Mouse (Mus musculus): ENCODE measurements around the gene Mgat4a. TPM values are rescaled to one million over a fixed set of nuclear protein-coding genes. Genes with fewer than 3 reads are reported as not detected.
"Not testable (repeated sequence)": the region's sequence is repeated elsewhere in the genome, so short reads cannot be mapped to it uniquely, and the experiment has no call there.

The Mgat4a gene
- total and polyA plus RNA-seq, 2 experiments from 2014 or later = 8.2 to 23.4 TPM

- H3K36me3 ChIP-seq (ENCODE audit: insufficient read depth) = no peaks in the 10 kb centered on the region
- no peaks in the 10 kb centered on the region for H3K4me1 ChIP-seq (ENCODE audit: insufficient read depth)
- 73% methylated on average over 10 of the region's 10 CpGs for WGBS
- no peak for DNase-seq
- no peak overlapping the region for H3K4me2 ChIP-seq (ENCODE audit: low read depth)
- no peak overlapping the region for H3K27ac ChIP-seq (ENCODE audit: low read depth, low read length)
- no peaks in the 10 kb centered on the region for H3K27me3 ChIP-seq (ENCODE audit: insufficient read depth, low read length)
- no peak for TF ChIP-seq CTCF (IDR thresholded peaks at IDR 0.05; ENCODE audit: low read depth)
- no peak for ATAC-seq
- H3K9ac ChIP-seq = no peak overlapping the region
- no peak overlapping the region for H3K4me3 ChIP-seq (ENCODE audit: low read depth, low read length)
- peaks cover 6% of the 10 kb centered on the region; the same call in 1 of the 2 replicates for H3K9me3 ChIP-seq (ENCODE audit: low read length)
These were observed 36.0 kb downstream of the Mgat4a start for GRCm38 (mm10) chr1:37504716-37505347.

- ATAC-seq (no peak), DNase-seq (no peak)
- H3K36me3 ChIP-seq (ENCODE audit: insufficient read depth) = no peaks in the 10 kb centered on the region
- no peak overlapping the region for H3K27ac ChIP-seq (ENCODE audit: low read depth, low read length)
- TF ChIP-seq CTCF (IDR thresholded peaks at IDR 0.05; ENCODE audit: low read depth) = no peak
- peaks cover 6% of the 10 kb centered on the region; the same call in 1 of the 2 replicates for H3K9me3 ChIP-seq (ENCODE audit: low read length)
- no peaks in the 10 kb centered on the region for H3K4me1 ChIP-seq (ENCODE audit: insufficient read depth)
- no peak overlapping the region for H3K9ac ChIP-seq
- 77% methylated on average over 4 of the region's 4 CpGs for WGBS
- H3K4me3 ChIP-seq (ENCODE audit: low read depth, low read length) = no peak overlapping the region
- no peak overlapping the region for H3K4me2 ChIP-seq (ENCODE audit: low read depth)
- no peaks in the 10 kb centered on the region for H3K27me3 ChIP-seq (ENCODE audit: insufficient read depth, low read length)
These were observed 37.2 kb downstream of the Mgat4a start for GRCm38 (mm10) chr1:37503656-37504055.

DNA sequence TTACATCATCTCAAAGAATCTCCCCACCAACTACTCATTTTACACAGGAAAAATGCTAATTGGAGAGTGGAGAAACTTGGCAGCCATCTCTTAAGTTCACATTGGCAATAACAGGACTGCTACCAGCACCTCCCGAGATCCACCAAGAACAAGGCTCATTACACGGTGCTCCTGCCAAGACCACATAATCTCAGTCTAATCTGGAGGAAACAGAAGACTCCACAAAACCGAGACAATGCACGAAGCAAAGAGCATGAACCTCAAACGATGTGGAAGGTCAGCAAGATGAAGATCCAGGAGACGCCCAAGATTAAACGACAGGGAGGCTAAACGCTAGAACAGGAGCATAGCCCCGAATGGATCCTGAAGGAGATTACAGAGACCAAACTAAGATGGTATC lies 38.5 kb downstream of the Mgat4a start:
- ATAC-seq = no peak

GRCm38 (mm10) chr1:37500723-37501122 lies 40.1 kb downstream of the Mgat4a start:
- WGBS = 55% methylated on average over 8 of the region's 8 CpGs
- H3K4me1 ChIP-seq (ENCODE audit: insufficient read depth) = no peaks in the 10 kb centered on the region
- no peak for TF ChIP-seq CTCF (IDR thresholded peaks at IDR 0.05; ENCODE audit: low read depth)
- H3K36me3 ChIP-seq (ENCODE audit: insufficient read depth) = no peaks in the 10 kb centered on the region
- no peak overlapping the region for H3K9ac ChIP-seq
- H3K4me3 ChIP-seq (ENCODE audit: low read depth, low read length) = no peak overlapping the region
- H3K4me2 ChIP-seq (ENCODE audit: low read depth) = no peak overlapping the region
- no peaks in the 10 kb centered on the region for H3K9me3 ChIP-seq (ENCODE audit: low read length)
- ATAC-seq (no peak), DNase-seq (no peak)
- no peaks in the 10 kb centered on the region for H3K27me3 ChIP-seq (ENCODE audit: insufficient read depth, low read length)
- no peak overlapping the region for H3K27ac ChIP-seq (ENCODE audit: low read depth, low read length)

More for the DNA sequence above, 38.5 kb downstream of the Mgat4a start:
- Histone ChIP-seq H3K4me1 (ENCODE audit: insufficient read depth) (no peaks in the 10 kb centered on the region), H3K9me3 (ENCODE audit: low read length) (peaks cover 6% of the 10 kb centered on the region; the same call in 1 of the 2 replicates), H3K4me3 (ENCODE audit: low read depth, low read length) (no peak overlapping the region), H3K4me2 (ENCODE audit: low read depth) (no peak overlapping the region), H3K9ac (no peak overlapping the region), H3K27me3 (ENCODE audit: insufficient read depth, low read length) (no peaks in the 10 kb centered on the region), H3K36me3 (ENCODE audit: insufficient read depth) (no peaks in the 10 kb centered on the region), H3K27ac (ENCODE audit: low read depth, low read length) (no peak overlapping the region)
- no peak for TF ChIP-seq CTCF (IDR thresholded peaks at IDR 0.05; ENCODE audit: low read depth)
- no peak for DNase-seq
- WGBS = 67% methylated on average over 9 of the region's 9 CpGs

DNA sequence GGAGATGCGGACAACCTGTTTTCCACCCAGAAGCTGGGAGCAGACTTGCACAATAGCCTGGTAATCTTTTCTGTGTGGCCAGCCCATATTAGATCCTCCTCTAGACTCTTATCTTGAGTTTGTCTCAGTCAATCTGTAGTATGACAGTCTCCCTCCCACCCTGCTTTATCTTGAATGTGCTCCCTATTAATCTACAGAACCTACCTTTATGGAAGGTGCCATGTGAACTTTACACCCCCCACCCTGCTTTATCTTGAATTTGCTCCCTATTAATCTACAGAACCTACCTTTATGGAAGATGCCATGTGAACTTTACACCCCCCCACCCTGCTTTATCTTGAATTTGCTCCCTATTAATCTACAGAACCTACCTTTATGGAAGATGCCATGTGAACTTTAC lies 41.4 kb downstream of the Mgat4a start:
- not testable (repeated sequence) for ATAC-seq; H3K27ac ChIP-seq (ENCODE audit: low read depth, low read length); H3K9ac ChIP-seq; H3K4me1 ChIP-seq (ENCODE audit: insufficient read depth); H3K27me3 ChIP-seq (ENCODE audit: insufficient read depth, low read length); H3K4me2 ChIP-seq (ENCODE audit: low read depth); H3K9me3 ChIP-seq (ENCODE audit: low read length); H3K4me3 ChIP-seq (ENCODE audit: low read depth, low read length); H3K36me3 ChIP-seq (ENCODE audit: insufficient read depth); DNase-seq
- 96% methylated on average over 1 of the region's 1 CpGs for WGBS

DNA sequence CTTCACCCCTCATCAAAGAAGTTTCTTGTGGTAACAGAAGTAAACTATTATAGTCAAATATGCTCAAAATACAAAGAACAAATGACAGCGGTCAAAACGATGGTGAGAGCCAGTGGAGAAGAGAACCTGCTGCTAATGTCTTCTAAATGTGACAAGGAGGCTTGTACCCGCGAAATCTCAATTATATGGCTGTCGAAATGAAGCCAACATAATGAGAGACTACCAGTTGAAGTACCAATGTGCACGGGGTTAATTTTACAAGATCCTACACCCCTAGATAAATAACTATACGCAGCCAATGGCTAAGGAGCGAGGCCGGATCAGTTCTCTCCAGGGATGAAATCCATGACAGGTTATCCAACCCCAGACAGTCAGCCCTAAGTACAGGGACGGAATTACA lies 41.9 kb downstream of the Mgat4a start:
- Histone ChIP-seq H3K9me3 (ENCODE audit: low read length) (no peaks in the 10 kb centered on the region), H3K27me3 (ENCODE audit: insufficient read depth, low read length) (no peaks in the 10 kb centered on the region), H3K4me2 (ENCODE audit: low read depth) (no peak overlapping the region), H3K36me3 (ENCODE audit: insufficient read depth) (0 out of 2 replicates have a peak, but pooled peaks cover 6% of the 10 kb centered on the region), H3K4me1 (ENCODE audit: insufficient read depth) (no peaks in the 10 kb centered on the region), H3K9ac (no peak overlapping the region), H3K27ac (ENCODE audit: low read depth, low read length) (no peak overlapping the region), H3K4me3 (ENCODE audit: low read depth, low read length) (no peak overlapping the region)
- ATAC-seq (no peak), DNase-seq (no peak)
- TF ChIP-seq CTCF (IDR thresholded peaks at IDR 0.05; ENCODE audit: low read depth) = no peak
- WGBS = 59% methylated on average over 10 of the region's 10 CpGs

- H3K9ac ChIP-seq = no peak overlapping the region
- H3K4me2 ChIP-seq (ENCODE audit: low read depth) = no peak overlapping the region
- no peaks in the 10 kb centered on the region for H3K27me3 ChIP-seq (ENCODE audit: insufficient read depth, low read length)
- H3K4me1 ChIP-seq (ENCODE audit: insufficient read depth) = no peaks in the 10 kb centered on the region
- ATAC-seq (no peak), DNase-seq (no peak)
- H3K4me3 ChIP-seq (ENCODE audit: low read depth, low read length) = no peak overlapping the region
- H3K27ac ChIP-seq (ENCODE audit: low read depth, low read length) = no peak overlapping the region
- 0 out of 2 replicates have a peak, but pooled peaks cover 6% of the 10 kb centered on the region for H3K36me3 ChIP-seq (ENCODE audit: insufficient read depth)
- 56% methylated on average over 11 of the region's 11 CpGs for WGBS
- no peak for TF ChIP-seq CTCF (IDR thresholded peaks at IDR 0.05; ENCODE audit: low read depth)
- no peaks in the 10 kb centered on the region for H3K9me3 ChIP-seq (ENCODE audit: low read length)
These were observed 44.1 kb downstream of the Mgat4a start for GRCm38 (mm10) chr1:37496591-37497280.
